Mouse (Mus musculus) kidney, adult 2 months (tissue): Measurements from ENCODE around the gene Pou6f1. TPM values are rescaled to one million over a fixed set of nuclear protein-coding genes. Genes with fewer than 3 reads are reported as not detected.

Experiments used
- DNase-seq: peaks from one replicate; pipeline ENCODE4 v3.0.0; 2021
- H3K27ac ChIP-seq: fragments of 200-500 bp; 2 replicates; pipeline ENCODE4 v1.5.1; 2012; ENCODE audit warnings: low read depth, low read length, control low read depth, inconsistent platforms; ENCODE audit not compliant: insufficient read depth
- H3K27me3 ChIP-seq: fragments of 200-500 bp; replicated peaks from 2 replicates; pipeline ENCODE4 v1.6.1; 2012; ENCODE audit warnings: mild to moderate bottlenecking, moderate library complexity, low read length, inconsistent platforms; ENCODE audit not compliant: control insufficient read depth, insufficient read depth
- H3K36me3 ChIP-seq: fragments of 200-500 bp; 2 replicates; pipeline ENCODE4 v1.6.1; 2012; ENCODE audit warnings: mild to moderate bottlenecking, moderate library complexity, low read length, inconsistent platforms; ENCODE audit not compliant: control insufficient read depth, insufficient read depth
- H3K4me1 ChIP-seq: fragments of 200-500 bp; 2 replicates; pipeline ENCODE4 v1.6.1; 2011; ENCODE audit warnings: low read length; ENCODE audit not compliant: control insufficient read depth, insufficient read depth
- H3K4me3 ChIP-seq: fragments of 200-500 bp; 2 replicates; pipeline ENCODE4 v1.5.1; 2011; ENCODE audit warnings: mild to moderate bottlenecking, low read depth, low read length, control low read depth; ENCODE audit not compliant: insufficient read depth
- CTCF ChIP-seq: fragments of 200-500 bp; conservative IDR thresholded peaks from 2 replicates; pipeline ENCODE4 v1.5.1; 2011; ENCODE audit warnings: low read depth, mild to moderate bottlenecking, control low read depth, low read length, moderate library complexity, mixed read lengths; ENCODE audit not compliant: insufficient read depth, insufficient read length
- POLR2A ChIP-seq: fragments of 200-500 bp; IDR thresholded peaks from one replicate; pipeline ENCODE4 v1.6.1; 2011; ENCODE audit warnings: low read depth, low read length, control low read depth
- WGBS: fragments of 180-500 bp; shearing (Covaris S2); methylation state at CpG from one replicate; pipeline ENCODE4 v1.1.7; 2018; 5-methylcytosine and 5-hydroxymethylcytosine counted together
- polyA plus RNA-seq: library from polyadenylated mRNA; depleted of rRNA; stranded (reverse); fragments of >200 nt; gene quantifications from 2 replicates; pipeline ENCODE4 v1.2.3, GENCODE M21; 2012

Gene Pou6f1
- polyA plus RNA-seq, 1 experiment, result 28.5 TPM

- no peak overlapping the region for H3K4me3 ChIP-seq
- 90% methylated on average over 16 of the region's 16 CpGs for WGBS
- no peak for DNase-seq
- no peaks in the 10 kb centered on the region for H3K27me3 ChIP-seq
- H3K36me3 ChIP-seq, result no peaks in the 10 kb centered on the region; the same call in 1 of the 2 replicates
- no peak overlapping the region for H3K27ac ChIP-seq
- peaks cover 24% of the 10 kb centered on the region for H3K4me1 ChIP-seq
- TF ChIP-seq POLR2A, result no peak
- TF ChIP-seq CTCF, result no peak
Observed at GRCm38 (mm10) chr15:100577972-100578371, 21.8 kb downstream of the Pou6f1 start.

GRCm38 (mm10) chr15:100576810-100577209 is 23.0 kb downstream of the Pou6f1 start:
- Histone ChIP-seq H3K27me3 (no peaks in the 10 kb centered on the region), H3K27ac (peak overlapping the region; percentile 70), H3K36me3 (no peaks in the 10 kb centered on the region; the same call in 1 of the 2 replicates), H3K4me3 (no peak overlapping the region), H3K4me1 (peaks cover 24% of the 10 kb centered on the region)
- DNase-seq, result peak; percentile 65
- WGBS, result 57% methylated on average over 6 of the region's 6 CpGs
- TF ChIP-seq CTCF (no peak), POLR2A (no peak)

- Histone ChIP-seq H3K4me3 (no peak overlapping the region), H3K36me3 (no peaks in the 10 kb centered on the region; the same call in 1 of the 2 replicates), H3K27ac (peak overlapping the region; percentile 70), H3K27me3 (no peaks in the 10 kb centered on the region), H3K4me1 (peaks cover 24% of the 10 kb centered on the region)
- WGBS, result 91% methylated on average over 6 of the region's 6 CpGs
- TF ChIP-seq POLR2A, result no peak
- no peak for TF ChIP-seq CTCF
- DNase-seq, result no peak
Observed at GRCm38 (mm10) chr15:100576392-100576791, 23.4 kb downstream of the Pou6f1 start.

GRCm38 (mm10) chr15:100575366-100575765 is 24.4 kb downstream of the Pou6f1 start:
- peaks cover 24% of the 10 kb centered on the region for H3K4me1 ChIP-seq
- no peaks in the 10 kb centered on the region for H3K27me3 ChIP-seq
- 50% methylated on average over 12 of the region's 12 CpGs for WGBS
- DNase-seq, result peak; percentile 92
- H3K4me3 ChIP-seq, result no peak overlapping the region
- H3K36me3 ChIP-seq, result no peaks in the 10 kb centered on the region; the same call in 1 of the 2 replicates
- TF ChIP-seq CTCF, result no peak
- no peak for TF ChIP-seq POLR2A
- peak overlapping the region; percentile 70 for H3K27ac ChIP-seq

GRCm38 (mm10) chr15:100574378-100574777 is 25.4 kb downstream of the Pou6f1 start:
- H3K27ac ChIP-seq, result peak overlapping the region; percentile 70

GRCm38 (mm10) chr15:100573946-100574345 is 25.8 kb downstream of the Pou6f1 start:
- TF ChIP-seq POLR2A, result no peak
- TF ChIP-seq CTCF, result no peak

More at GRCm38 (mm10) chr15:100574378-100574777, 25.4 kb downstream of the Pou6f1 start:
- TF ChIP-seq CTCF (no peak), POLR2A (no peak)
- Histone ChIP-seq H3K4me1 (peaks cover 25% of the 10 kb centered on the region), H3K4me3 (no peak overlapping the region), H3K36me3 (no peaks in the 10 kb centered on the region; the same call in 1 of the 2 replicates), H3K27me3 (no peaks in the 10 kb centered on the region)
- peak; percentile 36 for DNase-seq
- 61% methylated on average over 2 of the region's 2 CpGs for WGBS

GRCm38 (mm10) chr15:100569239-100569638 is 30.5 kb downstream of the Pou6f1 start:
- 0 out of 2 replicates have a peak overlapping the region, but pooled peaks have one; percentile 18 for H3K27ac ChIP-seq
- H3K36me3 ChIP-seq, result no peaks in the 10 kb centered on the region
- peaks cover 12% of the 10 kb centered on the region for H3K4me1 ChIP-seq
- 56% methylated on average over 3 of the region's 3 CpGs for WGBS
- H3K4me3 ChIP-seq, result no peak overlapping the region
- no peaks in the 10 kb centered on the region for H3K27me3 ChIP-seq
- no peak for TF ChIP-seq CTCF
- TF ChIP-seq POLR2A, result no peak
- DNase-seq, result peak; percentile 65

More at GRCm38 (mm10) chr15:100573946-100574345, 25.8 kb downstream of the Pou6f1 start:
- no peaks in the 10 kb centered on the region; the same call in 1 of the 2 replicates for H3K36me3 ChIP-seq
- peaks cover 27% of the 10 kb centered on the region for H3K4me1 ChIP-seq
- no peak overlapping the region for H3K4me3 ChIP-seq
- 18% methylated on average over 6 of the region's 6 CpGs for WGBS
- H3K27ac ChIP-seq, result peak overlapping the region; percentile 70
- peak; percentile 82 for DNase-seq
- H3K27me3 ChIP-seq, result no peaks in the 10 kb centered on the region
